8 mouse cellular contexts compared by ENCODE assay signal in the genomic region with DNA sequence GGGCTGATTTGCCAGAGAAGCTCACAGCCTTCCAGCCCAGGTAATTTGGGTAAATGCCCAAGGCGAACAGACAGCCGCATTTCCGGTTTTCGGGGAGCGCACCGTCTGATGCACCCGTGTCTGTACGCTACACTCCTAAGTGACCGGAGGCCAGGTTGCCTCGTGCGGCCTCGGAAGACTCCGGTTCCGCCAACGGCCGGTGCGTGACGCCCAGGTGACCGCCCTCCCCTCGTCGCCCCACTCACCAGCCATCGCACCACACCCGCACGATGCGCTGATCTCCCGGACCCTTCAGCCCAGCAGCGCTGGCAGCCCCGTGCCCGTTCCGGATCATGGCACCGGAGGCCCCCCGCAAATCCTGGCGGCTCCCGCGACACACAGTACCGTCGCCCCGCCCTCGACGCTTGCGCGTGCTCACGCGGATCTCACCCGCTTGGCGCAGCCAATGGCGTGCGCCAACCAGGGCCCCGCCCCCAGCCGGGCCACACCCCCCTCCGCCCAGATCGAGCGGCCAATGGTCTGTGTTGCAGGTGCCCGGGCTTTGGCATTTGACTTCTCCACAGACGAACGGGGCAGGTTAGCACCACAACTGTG. TPM values are rescaled to one million over a fixed set of nuclear protein-coding genes. Genes with fewer than 3 reads are reported as not detected.
DNase-seq lines count a peak whose midpoint lies in the region; ATAC-seq and TF ChIP-seq lines count a peak whose summit lies in the region.

A gene (minus strand): TSS at position 418 of the 594 bp plus-strand sequence.

- H3K9me3 ChIP-seq in forebrain, embryonic 10.5 days, result no peaks in the 10 kb centered on the region; the same call in 1 of the 2 replicates
- no peaks in the 10 kb centered on the region for H3K9me3 ChIP-seq in heart, embryonic 15.5 days (replicated peaks)
- H3K9me3 ChIP-seq in liver, embryonic 14.5 days (ENCODE audit: control insufficient read depth, low read length), result no peaks in the 10 kb centered on the region
- H3K9me3 ChIP-seq in neural tube, embryonic 11.5 days (ENCODE audit: control insufficient read depth, low read length), result no peaks in the 10 kb centered on the region
- H3K9me3 ChIP-seq in stomach, postnatal 0 days (ENCODE audit: control insufficient read depth, low read length), result no peaks in the 10 kb centered on the region

- peak; percentile 31; the same call in 1 of the 2 replicates for TF ChIP-seq EP300 in liver, embryonic 14.5 days (IDR thresholded peaks at IDR 0.05; ENCODE audit: low read depth)
- TF ChIP-seq EP300 in stomach, postnatal 0 days (optimal IDR thresholded peaks at IDR 0.05), result no peak

- peak within 1 kb of the TSS; percentile 90 for H3K27ac ChIP-seq in forebrain, embryonic 10.5 days
- peak within 1 kb of the TSS; percentile 78 for H3K27ac ChIP-seq in heart, embryonic 15.5 days
- peak within 1 kb of the TSS; percentile 87 for H3K27ac ChIP-seq in liver, embryonic 14.5 days
- peak within 1 kb of the TSS; percentile 60; the same call in 1 of the 2 replicates for H3K27ac ChIP-seq in neural tube, embryonic 11.5 days (ENCODE audit: low read depth, low read length)
- peak within 1 kb of the TSS; percentile 86 for H3K27ac ChIP-seq in stomach, postnatal 0 days (replicated peaks)

- peak within 1 kb of the TSS; percentile 87 for H3K4me2 ChIP-seq in heart, embryonic 15.5 days
- H3K4me2 ChIP-seq in liver, embryonic 14.5 days (ENCODE audit: low read depth), result peak within 1 kb of the TSS; percentile 96
- peak within 1 kb of the TSS; percentile 94 for H3K4me2 ChIP-seq in neural tube, embryonic 11.5 days (ENCODE audit: low read depth)
- peak within 1 kb of the TSS; percentile 88 for H3K4me2 ChIP-seq in stomach, postnatal 0 days (replicated peaks; ENCODE audit: low read depth)

- peak within 1 kb of the TSS; percentile 80 for H3K9ac ChIP-seq in heart, embryonic 15.5 days
- peak within 1 kb of the TSS; percentile 82 for H3K9ac ChIP-seq in liver, embryonic 14.5 days (replicated peaks)
- peak within 1 kb of the TSS; percentile 80 for H3K9ac ChIP-seq in neural tube, embryonic 11.5 days (ENCODE audit: low read length)
- peak within 1 kb of the TSS; percentile 81 for H3K9ac ChIP-seq in stomach, postnatal 0 days (ENCODE audit: low read length)

- H3K4me3 ChIP-seq in forebrain, embryonic 10.5 days, result peak within 1 kb of the TSS; percentile 83
- peak within 1 kb of the TSS; percentile 84 for H3K4me3 ChIP-seq in heart, embryonic 15.5 days
- H3K4me3 ChIP-seq in liver, embryonic 14.5 days (ENCODE audit: insufficient read depth in 1 of 2, low read depth in 2 of 2, low read length in 2 of 2), result peak within 1 kb of the TSS; percentile 74 to 90
- H3K4me3 ChIP-seq in neural tube, embryonic 11.5 days (ENCODE audit: low read depth, low read length), result peak within 1 kb of the TSS; percentile 81
- H3K4me3 ChIP-seq in stomach, postnatal 0 days (ENCODE audit: low read depth, low read length), result peak within 1 kb of the TSS; percentile 79

- no peak for TF ChIP-seq CTCF in liver, embryonic 14.5 days (IDR thresholded peaks at IDR 0.05; ENCODE audit: low read depth)
- no peak for TF ChIP-seq CTCF in stomach, postnatal 0 days (IDR thresholded peaks at IDR 0.05; ENCODE audit: low read depth)

- ATAC-seq in CD4-positive, CD25-positive, alpha-beta regulatory T cell, adult 4 months, result peak; percentile 93
- peak; percentile 94 for ATAC-seq in heart, embryonic 15.5 days (replicated peaks; ENCODE audit: insufficient number of reproducible peaks, insufficient read depth, low FRiP score, low read depth)
- peak; percentile 93 for ATAC-seq in liver, embryonic 14.5 days (ENCODE audit: insufficient read depth)
- ATAC-seq in neural tube, embryonic 11.5 days (ENCODE audit: insufficient read depth, low FRiP score, low TSS enrichment), result peak; percentile 93
- peak; percentile 91 for ATAC-seq in stomach, postnatal 0 days (ENCODE audit: low FRiP score, low TSS enrichment)

- H3K36me3 ChIP-seq in forebrain, embryonic 10.5 days (replicated peaks), result peaks cover 82% of the 10 kb centered on the region
- H3K36me3 ChIP-seq in heart, embryonic 15.5 days, result peaks cover 47% of the 10 kb centered on the region
- peaks cover 46% of the 10 kb centered on the region for H3K36me3 ChIP-seq in liver, embryonic 14.5 days (replicated peaks; ENCODE audit: control insufficient read depth, insufficient read depth, low read depth)
- peaks cover 12% of the 10 kb centered on the region for H3K36me3 ChIP-seq in neural tube, embryonic 11.5 days (ENCODE audit: control insufficient read depth, insufficient read depth, low read length)
- H3K36me3 ChIP-seq in stomach, postnatal 0 days (ENCODE audit: control insufficient read depth, insufficient read depth, low read length), result peaks cover 9% of the 10 kb centered on the region

- H3K4me1 ChIP-seq in forebrain, embryonic 10.5 days, result peaks cover 32% of the 10 kb centered on the region
- peaks cover 21% of the 10 kb centered on the region for H3K4me1 ChIP-seq in heart, embryonic 15.5 days (replicated peaks)
- H3K4me1 ChIP-seq in liver, embryonic 14.5 days (replicated peaks; ENCODE audit: control insufficient read depth in 2 of 2, insufficient read depth in 2 of 2, low read length in 1 of 2), result peaks cover 13 to 16% of the 10 kb centered on the region in 2 experiments
- H3K4me1 ChIP-seq in neural tube, embryonic 11.5 days (ENCODE audit: control insufficient read depth, insufficient read depth, low read length), result peaks cover 9% of the 10 kb centered on the region
- H3K4me1 ChIP-seq in stomach, postnatal 0 days (replicated peaks; ENCODE audit: control insufficient read depth, insufficient read depth), result peaks cover 3% of the 10 kb centered on the region

- H3K27me3 ChIP-seq in forebrain, embryonic 10.5 days (ENCODE audit: poor library complexity, severe bottlenecking), result no peaks in the 10 kb centered on the region
- no peaks in the 10 kb centered on the region for H3K27me3 ChIP-seq in heart, embryonic 15.5 days
- no peaks in the 10 kb centered on the region for H3K27me3 ChIP-seq in liver, embryonic 14.5 days (ENCODE audit: control insufficient read depth, insufficient read depth, low read length)
- no peaks in the 10 kb centered on the region for H3K27me3 ChIP-seq in neural tube, embryonic 11.5 days (ENCODE audit: control insufficient read depth, insufficient read depth, low read length)
- H3K27me3 ChIP-seq in stomach, postnatal 0 days (ENCODE audit: control insufficient read depth, insufficient read depth, low read length), result no peaks in the 10 kb centered on the region

- under 1% methylated on average over 56 of the region's 56 CpGs for WGBS in forebrain, embryonic 10.5 days
- under 1% methylated on average over 56 of the region's 56 CpGs for WGBS in heart, embryonic 15.5 days
- under 1% methylated on average over 56 of the region's 56 CpGs for WGBS in liver, embryonic 14.5 days (ENCODE audit: insufficient replicate concordance)
- under 1% methylated on average over 56 of the region's 56 CpGs for WGBS in neural tube, embryonic 11.5 days
- WGBS in stomach, postnatal 0 days, result under 1% methylated on average over 53 of the region's 56 CpGs

- DNase-seq in c-Kit-negative CD71-positive TER-119-positive erythroid progenitor cells, embryonic 14.5 days (ENCODE audit: low read depth, low spot score), result peak; percentile 85
- DNase-seq in forebrain, embryonic 10.5 days (ENCODE audit: extremely low spot score, low spot score), result peak; percentile 89
- DNase-seq in kidney, postnatal 25 days, result peak; percentile 95 to 98
- peak; percentile 85 to 88 (median 87) for DNase-seq in liver, embryonic 14.5 days (ENCODE audit: low read depth in 3 of 3, low spot score in 3 of 3)
- peak; percentile 93 for DNase-seq in neural tube, embryonic 11.5 days (ENCODE audit: low spot score)
- peak; percentile 97 for DNase-seq in stomach, postnatal 0 days (ENCODE audit: low spot score)

RNA-seq across cellular contexts. Expression of the gene that starts here (rescaled TPM):
- polyA plus RNA-seq in CD4-positive, CD25-positive, alpha-beta regulatory T cell, adult 4 months (2017; shearing (Covaris generic)), result 100 to 1,000 TPM; 101 to 179 TPM
- 145 and 148 TPM in 2 replicates for polyA plus RNA-seq in forebrain, embryonic 10.5 days (2016; fragmentation: Nextera tagmentation; extraction: Ambion mirVana)
- polyA plus RNA-seq in heart, embryonic 15.5 days (2015; fragmentation: Nextera tagmentation; extraction: Ambion mirVana), result 80.3 and 111 TPM in 2 replicates
- polyA plus RNA-seq in liver, embryonic 14.5 days (2012; rRNA removed), result 127 and 135 TPM in 2 replicates
- polyA plus RNA-seq in liver, embryonic 14.5 days (2014; fragmentation: Nextera tagmentation; extraction: Ambion mirVana), result 86.2 and 99.6 TPM in 2 replicates
- 109 and 118 TPM in 2 replicates for polyA plus RNA-seq in neural tube, embryonic 11.5 days (2014; fragmentation: Nextera tagmentation; extraction: Ambion mirVana)
- 73.7 and 79.0 TPM in 2 replicates for polyA plus RNA-seq in stomach, postnatal 0 days (2015; fragmentation: Nextera tagmentation; extraction: Ambion mirVana)

Comparison
In these comparisons a context has a peak if more than half of its experiments do, and no peak if none do; other contexts are left out.
1. Peak in every context shown above with its lines: DNase-seq, ATAC-seq, H3K4me3 ChIP-seq and H3K27ac ChIP-seq.